Mouse (Mus musculus) liver, adult 2 months (tissue): ENCODE measurements at regions not wholly inside any gene's neighbourhood (a gene's known extent, or its start where the extent isn't known, plus 50 kb on each side); places are given as distances from the start of the nearest gene placed in this dataset.

Experiments
- DNase-seq: peaks from one replicate; pipeline ENCODE4 v3.0.0-alpha.2; 2011; ENCODE audit warnings: low read depth, low spot score; ENCODE audit errors: extremely low read depth
- H3K27ac ChIP-seq: fragments of 200-500 bp; replicated peaks from 2 replicates; pipeline ENCODE4 v1.5.1; 2012; ENCODE audit warnings: low read depth, mild to moderate bottlenecking, control low read depth, inconsistent platforms, low read length; ENCODE audit not compliant: insufficient read depth
- H3K27me3 ChIP-seq: fragments of 200-500 bp; 2 replicates; pipeline ENCODE4 v1.6.1; 2012; ENCODE audit warnings: mild to moderate bottlenecking, moderate library complexity, low read length, inconsistent platforms; ENCODE audit not compliant: control insufficient read depth, insufficient read depth
- H3K36me3 ChIP-seq: fragments of 200-500 bp; 2 replicates; pipeline ENCODE4 v1.6.1; 2012; ENCODE audit warnings: low read length, inconsistent platforms; ENCODE audit not compliant: control insufficient read depth, insufficient read depth
- H3K4me1 ChIP-seq: fragments of 200-500 bp; 2 replicates; pipeline ENCODE4 v1.6.1; 2011; ENCODE audit warnings: low read length; ENCODE audit not compliant: control insufficient read depth, insufficient read depth
- H3K4me3 ChIP-seq: fragments of 200-500 bp; 2 replicates; pipeline ENCODE4 v1.5.1; 2011; ENCODE audit warnings: low read depth, mild to moderate bottlenecking, control low read depth, low read length, moderate library complexity; ENCODE audit not compliant: insufficient read depth
- H3K79me2 ChIP-seq: fragments of 200-500 bp; 2 replicates; pipeline ENCODE4 v1.6.1; 2012; ENCODE audit warnings: inconsistent platforms, mild to moderate bottlenecking, low read length, moderate library complexity; ENCODE audit not compliant: control insufficient read depth, insufficient read depth
- H3K9ac ChIP-seq: fragments of 200-500 bp; 2 replicates; pipeline ENCODE4 v1.6.1; 2012; ENCODE audit warnings: low read depth, mild to moderate bottlenecking, control low read depth, inconsistent platforms, low read length
- CTCF ChIP-seq: fragments of 200-500 bp; IDR thresholded peaks from 2 replicates; pipeline ENCODE4 v1.5.1; 2011; ENCODE audit warnings: low read depth, low read length, control low read depth
- POLR2A ChIP-seq: fragments of 200-500 bp; IDR thresholded peaks from 2 replicates; pipeline ENCODE4 v1.6.1; 2011; ENCODE audit warnings: low read length, control low read depth; ENCODE audit not compliant: insufficient read depth; ENCODE audit errors: extremely low read depth
- WGBS: fragments of 180-500 bp; shearing (Covaris S2); methylation state at CpG from one replicate; pipeline ENCODE4 v1.1.7; 2018; 5-methylcytosine and 5-hydroxymethylcytosine counted together

- Histone ChIP-seq H3K4me1 (no peaks in the 10 kb centered on the region), H3K36me3 (no peaks in the 10 kb centered on the region), H3K27ac (no peak overlapping the region), H3K79me2 (no peaks in the 10 kb centered on the region), H3K9ac (no peak overlapping the region), H3K4me3 (no peak overlapping the region), H3K27me3 (no peaks in the 10 kb centered on the region)
- no peak for DNase-seq
- no peak for TF ChIP-seq POLR2A
- TF ChIP-seq CTCF, result no peak
- 81% methylated on average over 9 of the region's 9 CpGs for WGBS
These were observed 173.8 kb upstream of the Tll1 start for GRCm38 (mm10) chr8:64379732-64380349.

- no peaks in the 10 kb centered on the region for H3K36me3 ChIP-seq
- DNase-seq, result no peak
- H3K27me3 ChIP-seq, result no peaks in the 10 kb centered on the region
- no peaks in the 10 kb centered on the region for H3K4me1 ChIP-seq
- no peak overlapping the region for H3K9ac ChIP-seq
- no peaks in the 10 kb centered on the region for H3K79me2 ChIP-seq
- H3K4me3 ChIP-seq, result no peak overlapping the region
- TF ChIP-seq CTCF, result no peak
- TF ChIP-seq POLR2A, result no peak
- WGBS, result 86% methylated on average over 2 of the region's 2 CpGs
- H3K27ac ChIP-seq, result no peak overlapping the region
These were observed 171.8 kb upstream of the Tll1 start for GRCm38 (mm10) chr8:64377830-64378229.

GRCm38 (mm10) chr8:64375509-64375908 is 169.4 kb upstream of the Tll1 start:
- no peak overlapping the region for H3K9ac ChIP-seq
- H3K4me1 ChIP-seq, result no peaks in the 10 kb centered on the region
- no peak overlapping the region for H3K4me3 ChIP-seq
- H3K27ac ChIP-seq, result no peak overlapping the region
- no peak for TF ChIP-seq CTCF
- no peak for TF ChIP-seq POLR2A
- 88% methylated on average over 4 of the region's 4 CpGs for WGBS
- H3K27me3 ChIP-seq, result no peaks in the 10 kb centered on the region
- H3K36me3 ChIP-seq, result no peaks in the 10 kb centered on the region
- no peaks in the 10 kb centered on the region for H3K79me2 ChIP-seq
- no peak for DNase-seq

- no peak overlapping the region for H3K27ac ChIP-seq
- no peaks in the 10 kb centered on the region for H3K27me3 ChIP-seq
- H3K9ac ChIP-seq, result no peak overlapping the region
- no peak for DNase-seq
- TF ChIP-seq CTCF (no peak), POLR2A (no peak)
- H3K79me2 ChIP-seq, result no peaks in the 10 kb centered on the region
- H3K36me3 ChIP-seq, result no peaks in the 10 kb centered on the region
- no peaks in the 10 kb centered on the region for H3K4me1 ChIP-seq
- H3K4me3 ChIP-seq, result no peak overlapping the region
- 56% methylated on average over 5 of the region's 5 CpGs for WGBS
These were observed 168.9 kb upstream of the Tll1 start for GRCm38 (mm10) chr8:64374980-64375379.

- H3K4me1 ChIP-seq, result no peaks in the 10 kb centered on the region
- no peak overlapping the region for H3K9ac ChIP-seq
- no peaks in the 10 kb centered on the region for H3K79me2 ChIP-seq
- no peak overlapping the region for H3K27ac ChIP-seq
- TF ChIP-seq POLR2A, result no peak
- TF ChIP-seq CTCF, result no peak
- no peaks in the 10 kb centered on the region for H3K36me3 ChIP-seq
- 27% methylated on average over 6 of the region's 6 CpGs for WGBS
- no peak overlapping the region for H3K4me3 ChIP-seq
- no peak for DNase-seq
- H3K27me3 ChIP-seq, result no peaks in the 10 kb centered on the region
These were observed 163.9 kb upstream of the Tll1 start for GRCm38 (mm10) chr8:64369973-64370372.

GRCm38 (mm10) chr8:64367906-64368305 is 161.8 kb upstream of the Tll1 start:
- no peak for DNase-seq
- no peaks in the 10 kb centered on the region for H3K36me3 ChIP-seq
- H3K9ac ChIP-seq, result no peak overlapping the region
- no peaks in the 10 kb centered on the region for H3K27me3 ChIP-seq
- no peaks in the 10 kb centered on the region for H3K79me2 ChIP-seq
- H3K4me1 ChIP-seq, result no peaks in the 10 kb centered on the region
- 87% methylated on average over 4 of the region's 4 CpGs for WGBS
- H3K27ac ChIP-seq, result no peak overlapping the region
- H3K4me3 ChIP-seq, result no peak overlapping the region
- TF ChIP-seq POLR2A (no peak), CTCF (no peak)
